22 mouse cellular contexts compared by ENCODE assay signal in the genomic region with DNA sequence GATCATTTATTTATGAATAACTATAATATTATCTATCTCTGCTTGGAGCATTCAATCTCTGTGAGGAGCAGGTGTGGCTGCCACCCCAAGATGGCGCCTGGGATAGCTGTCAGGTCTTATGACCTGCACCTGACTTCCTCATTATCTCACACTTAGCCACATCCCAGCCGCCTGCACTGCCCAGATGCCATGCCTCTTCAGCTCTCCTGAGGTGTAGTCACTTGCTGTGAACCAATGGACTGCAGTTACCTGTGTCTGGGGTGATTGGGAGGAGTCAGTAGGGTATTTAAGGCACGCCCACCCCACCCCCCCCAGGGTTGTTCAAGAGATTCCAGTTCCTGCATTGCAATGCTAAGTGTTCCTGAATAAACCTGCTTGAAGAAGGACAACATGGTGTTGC.
DNase-seq lines count a peak whose midpoint lies in the region; TF ChIP-seq lines count a peak whose summit lies in the region.
"Had no signal": no experiment of that assay in that cellular context is flagged by ENCODE, and none has a peak within 500 bp of the region (broad histone marks: within the 10 kb centered on the region; RNA-seq: fewer than 3 reads in every experiment).

No protein-coding gene starts in this region.

- DNase-seq in testis, postnatal 10 days (ENCODE audit: low spot score): peak; percentile 36
- no peak for DNase-seq in testis, postnatal 14 days (ENCODE audit: low spot score)
- DNase-seq in ES-E14 (ENCODE audit: low read depth, low spot score): peak; percentile 8
- peak; percentile 13 for DNase-seq in WW6 (ENCODE audit: low read depth, low spot score)
- no peak for DNase-seq in spleen, postnatal 4 days (ENCODE audit: low spot score in 2 of 2)
- no peak for DNase-seq in adrenal gland, adult (ENCODE audit: inconsistent age in 2 of 2, low spot score in 1 of 2)
- no peak for DNase-seq in kidney, adult 8-10 months
- DNase-seq: adrenal gland, adult 2 months; adrenal gland, postnatal 10 days; adrenal gland, postnatal 25 days; cerebellum, adult 11 months; cerebellum, adult 18-20 months; cerebellum, adult 8-10 months; cerebellum, adult 9-11 months; cerebellum, postnatal 14 days; cerebellum, postnatal 36 days; embryo, embryonic 11 days had no signal

- no peaks in the 10 kb centered on the region for H3K4me1 ChIP-seq in ES-E14 (ENCODE audit: control insufficient read depth in 2 of 2, insufficient read depth in 2 of 2, low read length in 2 of 2, poor library complexity in 1 of 2)
- H3K4me1 ChIP-seq: embryonic facial prominence, embryonic 13.5 days; embryonic facial prominence, embryonic 15.5 days; forebrain, embryonic 10.5 days; forebrain, embryonic 12.5 days had no signal

- no peaks in the 10 kb centered on the region for H3K36me3 ChIP-seq in ES-E14 (ENCODE audit: control insufficient read depth, insufficient read depth, low read length, poor library complexity, severe bottlenecking)
- H3K36me3 ChIP-seq: embryonic facial prominence, embryonic 13.5 days; embryonic facial prominence, embryonic 15.5 days; forebrain, embryonic 10.5 days; forebrain, embryonic 12.5 days had no signal

- no peak overlapping the region for H3K4me3 ChIP-seq in ES-E14 (ENCODE audit: insufficient read depth in 1 of 2, low read depth in 1 of 2, low read length in 2 of 2, poor library complexity in 1 of 2, severe bottlenecking in 1 of 2)
- H3K4me3 ChIP-seq: embryonic facial prominence, embryonic 13.5 days; embryonic facial prominence, embryonic 15.5 days; erythroblast, embryonic 14.5 days; forebrain, embryonic 10.5 days; forebrain, embryonic 12.5 days had no signal

- H3K9ac ChIP-seq in ES-E14 (ENCODE audit: insufficient read depth, low read depth, low read length, poor library complexity, severe bottlenecking): no peak overlapping the region
- H3K9ac ChIP-seq: embryonic facial prominence, embryonic 13.5 days; embryonic facial prominence, embryonic 15.5 days; forebrain, embryonic 12.5 days had no signal

- in situ Hi-C loops in ES-E14 (cut with MboI; ENCODE audit: low sequenced_read_pairs in 2 of 2, unreplicated experiment in 2 of 2): no loop called here

- no peak overlapping the region; the same call in 1 of the 2 replicates for H3K27ac ChIP-seq in ES-E14 (ENCODE audit: insufficient read depth, low read depth, low read length, poor library complexity, severe bottlenecking)
- H3K27ac ChIP-seq: embryonic facial prominence, embryonic 13.5 days; embryonic facial prominence, embryonic 15.5 days; forebrain, embryonic 10.5 days; forebrain, embryonic 12.5 days had no signal

- no peaks in the 10 kb centered on the region for H3K9me3 ChIP-seq in ES-E14 (ENCODE audit: control insufficient read depth, insufficient read depth, low read depth, low read length)
- H3K9me3 ChIP-seq: embryonic facial prominence, embryonic 13.5 days; embryonic facial prominence, embryonic 15.5 days; forebrain, embryonic 10.5 days; forebrain, embryonic 12.5 days had no signal

TF ChIP-seq in ES-E14, 5 proteins besides CTCF, POLR2A, EP300 and RAD21:
- TF ChIP-seq MAFK (IDR thresholded peaks at IDR 0.05; ENCODE audit: insufficient read depth, low read depth, low read length) (no peak), ZC3H11A (IDR thresholded peaks at IDR 0.05; ENCODE audit: borderline replicate concordance, low read depth, low read length) (no peak), HCFC1 (IDR thresholded peaks at IDR 0.05; ENCODE audit: borderline replicate concordance, insufficient read depth, low read length) (no peak), CHD2 (IDR thresholded peaks at IDR 0.05; ENCODE audit: low read depth, low read length) (no peak), ZNF384 (IDR thresholded peaks at IDR 0.05; ENCODE audit: low read depth, low read length) (no peak)

Comparison
In these comparisons a context has a peak if more than half of its experiments do, and no peak if none do; other contexts are left out.
1. DNase-seq: peak in testis, postnatal 10 days (single experiment), ES-E14 (single experiment) and WW6 (single experiment); none in testis, postnatal 14 days (single experiment), spleen, postnatal 4 days (0 of 2), adrenal gland, adult (0 of 2) and kidney, adult 8-10 months (0 of 2).